Mouse (Mus musculus): ENCODE measurements around the gene Ccdc169. TPM values are rescaled to one million over a fixed set of nuclear protein-coding genes. Genes with fewer than 3 reads are reported as not detected.

The Ccdc169 gene
- polyA plus RNA-seq, 1 experiment = 0.04 TPM

- DNase-seq (ENCODE audit: low spot score) = no peak
These were observed 14.7 kb upstream of the Ccdc169 start for GRCm38 (mm10) chr3:55122336-55122870.

- no peak for DNase-seq (ENCODE audit: low spot score)
These were observed 14.1 kb upstream of the Ccdc169 start for GRCm38 (mm10) chr3:55123064-55123463.

- no peak for DNase-seq (ENCODE audit: low spot score)
These were observed 7.9 kb upstream of the Ccdc169 start for GRCm38 (mm10) chr3:55129181-55129692.

- DNase-seq (ENCODE audit: low spot score) = no peak
These were observed 5.4 kb upstream of the Ccdc169 start for GRCm38 (mm10) chr3:55131576-55132233.

- DNase-seq (ENCODE audit: low spot score) = no peak
These were observed 2.7 kb downstream of the Ccdc169 start for GRCm38 (mm10) chr3:55139837-55140236.

GRCm38 (mm10) chr3:55141401-55141800, 4.3 kb downstream of the Ccdc169 start:
- DNase-seq (ENCODE audit: low spot score) = no peak

- no peak for DNase-seq (ENCODE audit: low spot score)
These were observed 7.8 kb downstream of the Ccdc169 start for GRCm38 (mm10) chr3:55144916-55145315.

- no peak for DNase-seq (ENCODE audit: low spot score)
These were observed 9.3 kb downstream of the Ccdc169 start for GRCm38 (mm10) chr3:55146441-55146840.

GRCm38 (mm10) chr3:55147156-55147555, 10.0 kb downstream of the Ccdc169 start:
- no peak for DNase-seq (ENCODE audit: low spot score)

GRCm38 (mm10) chr3:55148091-55148490, 11.0 kb downstream of the Ccdc169 start:
- no peak for DNase-seq (ENCODE audit: low spot score)

- no peak for DNase-seq (ENCODE audit: low spot score)
These were observed 14.7 kb downstream of the Ccdc169 start for GRCm38 (mm10) chr3:55151656-55152433.

GRCm38 (mm10) chr3:55152673-55153334, 15.7 kb downstream of the Ccdc169 start:
- no peak for DNase-seq (ENCODE audit: low spot score)

- no peak for DNase-seq (ENCODE audit: low spot score)
These were observed 17.0 kb downstream of the Ccdc169 start for GRCm38 (mm10) chr3:55154163-55154562.

GRCm38 (mm10) chr3:55157413-55157812, 20.3 kb downstream of the Ccdc169 start:
- DNase-seq (ENCODE audit: low spot score) = no peak

GRCm38 (mm10) chr3:55161144-55161543, 24.0 kb downstream of the Ccdc169 start:
- DNase-seq (ENCODE audit: low spot score) = no peak

GRCm38 (mm10) chr3:55163510-55163909, 26.4 kb downstream of the Ccdc169 start:
- DNase-seq (ENCODE audit: low spot score) = no peak

GRCm38 (mm10) chr3:55172478-55172877, 35.3 kb downstream of the Ccdc169 start:
- no peak for DNase-seq (ENCODE audit: low spot score)

- DNase-seq (ENCODE audit: low spot score) = no peak
These were observed 40.1 kb downstream of the Ccdc169 start for GRCm38 (mm10) chr3:55177271-55177670.

- no peak for DNase-seq (ENCODE audit: low spot score)
These were observed 44.6 kb downstream of the Ccdc169 start, which contains the start of gene Sohlh2 for GRCm38 (mm10) chr3:55181766-55182165. Gene Sohlh2, plus strand, starts transcription at chr3:55182028.

GRCm38 (mm10) chr3:55191668-55192067, 54.5 kb downstream of the Ccdc169 start:
- no peak for DNase-seq (ENCODE audit: low spot score)

GRCm38 (mm10) chr3:55193351-55193750, 56.2 kb downstream of the Ccdc169 start:
- no peak for DNase-seq (ENCODE audit: low spot score)

- no peak for DNase-seq (ENCODE audit: low spot score)
These were observed 57.7 kb downstream of the Ccdc169 start for GRCm38 (mm10) chr3:55194792-55195191.

Measured in urinary bladder, adult 2 months (tissue).